10 mouse cellular contexts compared by ENCODE assay signal in genomic region chr15:81932951-81933470, GRCm38 (mm10). TPM values are rescaled to one million over a fixed set of nuclear protein-coding genes. Genes with fewer than 3 reads are reported as not detected.
DNase-seq lines count a peak whose midpoint lies in the region; ATAC-seq lines count a peak whose summit lies in the region.
"Had no signal": no experiment of that assay in that cellular context is flagged by ENCODE, and none has a peak within 500 bp of the region (broad histone marks: within the 10 kb centered on the region; RNA-seq: fewer than 3 reads in every experiment).

No protein-coding gene starts in this region.

- no peak overlapping the region for H3K27ac ChIP-seq in heart, embryonic 16.5 days (ENCODE audit: low read length)
- H3K27ac ChIP-seq: embryonic facial prominence, embryonic 13.5 days; liver, embryonic 13.5 days had no signal

- H3K36me3 ChIP-seq in heart, embryonic 16.5 days (ENCODE audit: control insufficient read depth, insufficient read depth), result no peaks in the 10 kb centered on the region
- no peaks in the 10 kb centered on the region for H3K36me3 ChIP-seq in megakaryocyte, embryonic 14.5 days (replicated peaks; ENCODE audit: low read length)
- H3K36me3 ChIP-seq: embryonic facial prominence, embryonic 13.5 days; liver, embryonic 13.5 days had no signal

- H3K9ac ChIP-seq in heart, embryonic 16.5 days (ENCODE audit: low read length), result peak overlapping the region; percentile 38; the same call in 1 of the 2 replicates
- H3K9ac ChIP-seq: embryonic facial prominence, embryonic 13.5 days; liver, embryonic 13.5 days had no signal

- no peaks in the 10 kb centered on the region for H3K9me3 ChIP-seq in heart, embryonic 16.5 days (replicated peaks; ENCODE audit: control insufficient read depth, low read length)
- H3K9me3 ChIP-seq in megakaryocyte, embryonic 14.5 days, result no peaks in the 10 kb centered on the region
- H3K9me3 ChIP-seq: embryonic facial prominence, embryonic 13.5 days; liver, embryonic 13.5 days had no signal

- no peak for DNase-seq in heart, adult 18-20 months
- peak; percentile 58 for DNase-seq in thymus, postnatal 25 days
- no peak for DNase-seq in testis, postnatal 10 days (ENCODE audit: low spot score)
- DNase-seq in adrenal gland, adult 2 months, result no peak
- DNase-seq: liver, embryonic 13.5 days had no signal

- no peak overlapping the region for H3K4me2 ChIP-seq in heart, embryonic 16.5 days (ENCODE audit: low read depth, low read length)
- H3K4me2 ChIP-seq: embryonic facial prominence, embryonic 13.5 days; liver, embryonic 13.5 days had no signal

- H3K27me3 ChIP-seq in heart, embryonic 16.5 days (ENCODE audit: control insufficient read depth, insufficient read depth, low read length), result no peaks in the 10 kb centered on the region
- H3K27me3 ChIP-seq in megakaryocyte, embryonic 14.5 days (replicated peaks), result peaks cover 18% of the 10 kb centered on the region

- 36% methylated on average over 12 of the region's 12 CpGs for WGBS in heart, embryonic 16.5 days

- no peak overlapping the region for H3K4me3 ChIP-seq in heart, embryonic 16.5 days (ENCODE audit: low read length)
- peak overlapping the region; percentile 53 for H3K4me3 ChIP-seq in megakaryocyte, embryonic 14.5 days (replicated peaks)
- H3K4me3 ChIP-seq: embryonic facial prominence, embryonic 13.5 days; liver, embryonic 13.5 days had no signal

- ATAC-seq in heart, embryonic 16.5 days (replicated peaks; ENCODE audit: extremely low read depth, insufficient read depth, low FRiP score), result no peak
- peak; percentile 70 for ATAC-seq in CD4-positive, CD25-positive, alpha-beta regulatory T cell, adult 4 months
- peak; percentile 72 for ATAC-seq in inflammation-experienced regulatory T-cells, adult 6 months

- peaks cover 17% of the 10 kb centered on the region for H3K4me1 ChIP-seq in heart, embryonic 16.5 days (ENCODE audit: control insufficient read depth, insufficient read depth, low read length)
- peaks cover 63% of the 10 kb centered on the region for H3K4me1 ChIP-seq in megakaryocyte, embryonic 14.5 days

RNA-seq across cellular contexts. Expression of gene Csdc2, which starts 3.5 kb away (rescaled TPM):
- 5.4 and 6.1 TPM in 2 replicates for polyA plus RNA-seq in heart, embryonic 16.5 days (2015; fragmentation: Nextera tagmentation; extraction: Ambion mirVana)
- 10 to 100 TPM; 54.7 to 62.7 TPM for total RNA-seq in heart, adult 18-20 months (2021)
- polyA plus RNA-seq in CD4-positive, CD25-positive, alpha-beta regulatory T cell, adult 4 months (2017; shearing (Covaris generic)), result not detected
- polyA plus RNA-seq in inflammation-experienced regulatory T-cells, adult 6 months (2017; shearing (Covaris generic)), result not detected
- polyA plus RNA-seq in megakaryocyte, embryonic 14.5 days (2012; ENCODE audit: insufficient read depth, low replicate concordance), result not detected in 2 replicates
- 10 to 100 TPM; 10.1 to 19.5 TPM for total RNA-seq in adrenal gland, adult 2 months (2021)
- 33.6 and 50.1 TPM in 2 replicates for polyA plus RNA-seq in adrenal gland, adult 2 months (2012; rRNA removed)

RNA-seq across cellular contexts. Expression of gene Polr3h, which starts 7.0 kb away (rescaled TPM):
- polyA plus RNA-seq in heart, embryonic 16.5 days (2015; fragmentation: Nextera tagmentation; extraction: Ambion mirVana), result 157 and 161 TPM in 2 replicates
- total RNA-seq in heart, adult 18-20 months (2021), result 10 to 100 TPM in 1 of 2 experiments, 1 to 10 TPM in 1; 7.8 to 10.7 TPM
- 10 to 100 TPM; 22.0 to 26.3 TPM for polyA plus RNA-seq in CD4-positive, CD25-positive, alpha-beta regulatory T cell, adult 4 months (2017; shearing (Covaris generic))
- 10 to 100 TPM; 17.4 to 28.3 (median 22.6) TPM for polyA plus RNA-seq in inflammation-experienced regulatory T-cells, adult 6 months (2017; shearing (Covaris generic))
- polyA plus RNA-seq in megakaryocyte, embryonic 14.5 days (2012; ENCODE audit: insufficient read depth, low replicate concordance), result 38.3 and 52.6 TPM in 2 replicates
- 10 to 100 TPM; 15.6 to 34.4 TPM for total RNA-seq in adrenal gland, adult 2 months (2021)
- 16.7 and 17.5 TPM in 2 replicates for polyA plus RNA-seq in adrenal gland, adult 2 months (2012; rRNA removed)

RNA-seq across cellular contexts. Expression of gene Pmm1, which starts 27.7 kb away (rescaled TPM):
- polyA plus RNA-seq in heart, embryonic 16.5 days (2015; fragmentation: Nextera tagmentation; extraction: Ambion mirVana), result 22.4 and 24.3 TPM in 2 replicates
- 10 to 100 TPM; 24.7 to 31.4 TPM for total RNA-seq in heart, adult 18-20 months (2021)
- 10 to 100 TPM; 11.4 to 14.4 TPM for polyA plus RNA-seq in CD4-positive, CD25-positive, alpha-beta regulatory T cell, adult 4 months (2017; shearing (Covaris generic))
- polyA plus RNA-seq in inflammation-experienced regulatory T-cells, adult 6 months (2017; shearing (Covaris generic)), result 10 to 100 TPM in 2 of 3 experiments, 1 to 10 TPM in 1; 9.3 to 33.3 (median 11.7) TPM
- 7.0 and 42.9 TPM in 2 replicates for polyA plus RNA-seq in megakaryocyte, embryonic 14.5 days (2012; ENCODE audit: insufficient read depth, low replicate concordance)
- 10 to 100 TPM; 70.6 to 74.8 TPM for total RNA-seq in adrenal gland, adult 2 months (2021)
- polyA plus RNA-seq in adrenal gland, adult 2 months (2012; rRNA removed), result 114 and 118 TPM in 2 replicates

RNA-seq across cellular contexts. Expression of gene 1700029P11Rik, which starts 47.3 kb away (rescaled TPM):
- polyA plus RNA-seq in heart, embryonic 16.5 days (2015; fragmentation: Nextera tagmentation; extraction: Ambion mirVana), result not detected in 2 replicates
- not detected for total RNA-seq in heart, adult 18-20 months (2021)
- not detected for polyA plus RNA-seq in CD4-positive, CD25-positive, alpha-beta regulatory T cell, adult 4 months (2017; shearing (Covaris generic))
- not detected for polyA plus RNA-seq in inflammation-experienced regulatory T-cells, adult 6 months (2017; shearing (Covaris generic))
- polyA plus RNA-seq in megakaryocyte, embryonic 14.5 days (2012; ENCODE audit: insufficient read depth, low replicate concordance), result not detected in 2 replicates
- not detected for total RNA-seq in adrenal gland, adult 2 months (2021)
- not detected in 2 replicates for polyA plus RNA-seq in adrenal gland, adult 2 months (2012; rRNA removed)
- polyA plus RNA-seq: embryonic facial prominence, embryonic 13.5 days; liver, embryonic 13.5 days had no signal

RNA-seq across cellular contexts. Expression of gene Xrcc6, which starts 54.6 kb away (rescaled TPM):
- polyA plus RNA-seq in heart, embryonic 16.5 days (2015; fragmentation: Nextera tagmentation; extraction: Ambion mirVana), result 76.8 and 113 TPM in 2 replicates
- 10 to 100 TPM; 24.6 to 25.3 TPM for total RNA-seq in heart, adult 18-20 months (2021)
- polyA plus RNA-seq in CD4-positive, CD25-positive, alpha-beta regulatory T cell, adult 4 months (2017; shearing (Covaris generic)), result 10 to 100 TPM; 56.5 to 73.1 TPM
- 10 to 100 TPM; 54.3 to 56.7 (median 54.4) TPM for polyA plus RNA-seq in inflammation-experienced regulatory T-cells, adult 6 months (2017; shearing (Covaris generic))
- polyA plus RNA-seq in megakaryocyte, embryonic 14.5 days (2012; ENCODE audit: insufficient read depth, low replicate concordance), result 7.9 and 8.1 TPM in 2 replicates
- 10 to 100 TPM; 73.2 to 87.0 TPM for total RNA-seq in adrenal gland, adult 2 months (2021)
- polyA plus RNA-seq in adrenal gland, adult 2 months (2012; rRNA removed), result 23.8 and 27.6 TPM in 2 replicates
